Mouse (Mus musculus) cortical plate, adult 2 months (tissue): Measurements from ENCODE around the gene Fbxl14.

Experiments
- CTCF ChIP-seq: fragments of 200-500 bp; IDR thresholded peaks from 2 replicates; pipeline ENCODE4 v1.5.1; 2011; ENCODE audit warnings: mild to moderate bottlenecking, control low read depth, low read length; ENCODE audit not compliant: insufficient read depth; ENCODE audit errors: extremely low read depth
- POLR2A ChIP-seq: fragments of 200-500 bp; IDR thresholded peaks from 2 replicates; pipeline ENCODE4 v1.6.1; 2011; ENCODE audit warnings: mild to moderate bottlenecking, low read length, control low read depth; ENCODE audit not compliant: insufficient read depth; ENCODE audit errors: extremely low read depth

GRCm38 (mm10) chr6:119466921-119467784 is 12.3 kb upstream of the Fbxl14 start:
- no peak for TF ChIP-seq CTCF
- no peak for TF ChIP-seq POLR2A
